Mouse (Mus musculus) stomach, adult 2 months (tissue): ENCODE data around the gene Slc4a7. TPM values are rescaled to one million over a fixed set of nuclear protein-coding genes. Genes with fewer than 3 reads are reported as not detected.

Source experiments
- polyA plus RNA-seq: library from polyadenylated mRNA; depleted of rRNA; stranded (reverse); fragments of >200 nt; gene quantifications from 2 replicates; pipeline ENCODE4 v1.2.3, GENCODE M21; 2012; rRNA removed

Gene Slc4a7
- 6.0 and 10.2 TPM in 2 replicates for polyA plus RNA-seq

DNA sequence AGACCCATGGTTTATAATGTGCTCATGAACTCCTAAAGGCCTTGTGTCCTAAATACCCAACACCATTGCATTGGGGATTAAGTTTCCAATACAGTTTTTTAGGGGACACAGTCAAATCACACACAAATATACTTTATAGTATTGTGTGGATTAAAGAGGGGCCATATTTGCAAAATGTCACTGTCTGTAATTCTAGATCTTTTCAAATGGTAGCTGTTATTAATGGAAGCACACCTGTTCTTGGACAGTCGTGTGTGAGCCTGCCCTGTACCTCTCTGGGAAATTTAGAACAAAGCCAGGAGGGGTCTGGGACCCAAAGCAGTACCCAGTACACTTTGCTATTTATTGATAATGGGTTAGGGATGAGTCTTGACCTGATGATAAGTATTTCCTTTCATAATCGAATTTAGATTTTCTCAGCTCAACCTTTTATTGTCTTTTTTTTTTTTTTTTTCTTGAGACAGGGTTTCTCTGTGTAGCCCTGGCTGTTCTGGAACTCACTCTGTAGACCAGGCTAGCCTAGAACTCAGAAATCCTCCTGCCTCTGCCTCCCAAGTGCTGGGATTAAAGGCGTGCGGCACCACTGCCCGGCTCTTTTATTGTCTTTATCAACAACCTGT is at the start of gene Slc4a7:
Gene Slc4a7 (plus strand): TSS at position 570 of the 620 bp plus-strand sequence.

DNA sequence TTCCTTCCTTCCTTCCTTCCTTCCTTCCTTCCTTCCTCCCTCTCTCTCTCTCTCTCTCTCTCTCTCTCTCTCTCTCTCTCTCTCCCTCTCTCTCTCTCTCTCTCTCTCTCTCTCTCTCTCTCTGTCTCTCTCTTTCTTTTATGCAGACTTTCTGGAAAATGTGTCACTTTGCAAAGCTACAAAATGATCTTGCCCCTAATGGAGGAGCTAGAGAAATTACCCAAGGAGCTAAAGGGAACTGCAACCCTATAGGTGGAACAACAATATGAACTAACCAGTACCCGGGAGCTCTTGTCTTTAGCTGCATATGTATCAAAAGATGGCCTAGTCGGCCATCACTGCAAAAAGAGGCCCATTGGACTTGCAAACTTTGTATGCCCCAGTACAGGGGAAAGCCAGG is 101.0 kb downstream of the Slc4a7 start, which contains the start of gene Nek10:
Gene Nek10 (plus strand): TSS at position 301 of the 400 bp plus-strand sequence.

Other genes with a start within 250 kb of the Slc4a7 start
- 0.01 TPM in 1 of 2 replicates, not detected in the other for gene Nek10, start 101.1 kb downstream of the Slc4a7 start, polyA plus RNA-seq